Mouse (Mus musculus) forebrain, embryonic 16.5 days (tissue): ENCODE results near the gene Ddx10. TPM values are rescaled to one million over a fixed set of nuclear protein-coding genes. Genes with fewer than 3 reads are reported as not detected.
A peak's percentile ranks its signal among the peaks of the same experiment; 100 is the strongest.
"Not testable (repeated sequence)": the region's sequence is repeated elsewhere in the genome, so short reads cannot be mapped to it uniquely, and the experiment has no call there.

ENCODE experiments used
- ATAC-seq: fragments of 200-750 bp; cut with Nextera tagmentation; 2 replicates; pipeline ENCODE4 v1.8.0; 2017; ENCODE audit warnings: mild to moderate bottlenecking, moderate library complexity
- H3K27ac ChIP-seq: fragments of 300-500 bp; sonication (generic); 2 replicates; pipeline ENCODE4 v1.5.1; 2014; ENCODE audit warnings: low read length, control low read depth
- H3K27me3 ChIP-seq: fragments of 300-500 bp; sonication (generic); replicated peaks from 2 replicates; pipeline ENCODE4 v1.6.1; 2014; ENCODE audit warnings: low read length; ENCODE audit not compliant: control insufficient read depth, insufficient read depth
- H3K36me3 ChIP-seq: fragments of 300-500 bp; sonication (generic); 2 replicates; pipeline ENCODE4 v1.6.1; 2014; ENCODE audit not compliant: control insufficient read depth, insufficient read depth
- H3K4me1 ChIP-seq: fragments of 300-500 bp; sonication (generic); replicated peaks from 2 replicates; pipeline ENCODE4 v1.6.1; 2014; ENCODE audit warnings: low read length; ENCODE audit not compliant: control insufficient read depth, insufficient read depth
- H3K4me2 ChIP-seq: fragments of 300-500 bp; sonication (generic); 2 replicates; pipeline ENCODE4 v1.6.1; 2014; ENCODE audit warnings: mild to moderate bottlenecking, low read length, control low read depth
- H3K4me3 ChIP-seq: fragments of 300-500 bp; sonication (generic); replicated peaks from 2 replicates; pipeline ENCODE4 v1.5.1; 2014; ENCODE audit warnings: mild to moderate bottlenecking, low read length, control low read depth
- H3K9ac ChIP-seq: fragments of 300-500 bp; sonication (generic); replicated peaks from 2 replicates; pipeline ENCODE4 v1.6.1; 2014; ENCODE audit warnings: low read depth, low read length, control low read depth
- H3K9me3 ChIP-seq: fragments of 300-500 bp; sonication (generic); 2 replicates; pipeline ENCODE4 v1.6.1; 2016; ENCODE audit warnings: low read length; ENCODE audit not compliant: control insufficient read depth
- WGBS: fragments of 180-500 bp; shearing (Covaris S2); extraction: QIAGEN DNeasy Blood & Tissue Kit; methylation state at CpG from one replicate; pipeline ENCODE4 v1.1.7; 2014; 5-methylcytosine and 5-hydroxymethylcytosine counted together
- polyA plus RNA-seq: library from polyadenylated mRNA; unstranded; fragments of >200 nt; fragmentation: Nextera tagmentation; extraction: Ambion mirVana; gene quantifications from 2 replicates; pipeline ENCODE4 v1.2.1, GENCODE M21; 2015

Gene Ddx10
- polyA plus RNA-seq, 1 experiment from 2014 or later: 24.4 TPM

- 74% methylated on average over 2 of the region's 2 CpGs for WGBS
- no peaks in the 10 kb centered on the region for H3K36me3 ChIP-seq
- no peaks in the 10 kb centered on the region for H3K4me1 ChIP-seq
- no peaks in the 10 kb centered on the region for H3K9me3 ChIP-seq
- H3K4me2 ChIP-seq: no peak overlapping the region
- H3K4me3 ChIP-seq: no peak overlapping the region
- H3K27ac ChIP-seq: no peak overlapping the region
- ATAC-seq: no peak
- H3K27me3 ChIP-seq: no peaks in the 10 kb centered on the region
- no peak overlapping the region for H3K9ac ChIP-seq
Observed at GRCm38 (mm10) chr9:53218181-53218580, 29.7 kb downstream of the Ddx10 start.

- Histone ChIP-seq H3K4me2 (no peak overlapping the region), H3K4me1 (no peaks in the 10 kb centered on the region), H3K9me3 (no peaks in the 10 kb centered on the region), H3K27ac (no peak overlapping the region), H3K9ac (no peak overlapping the region), H3K27me3 (no peaks in the 10 kb centered on the region), H3K36me3 (peaks cover 3% of the 10 kb centered on the region; the same call in 1 of the 2 replicates), H3K4me3 (no peak overlapping the region)
- 72% methylated on average over 4 of the region's 4 CpGs for WGBS
- ATAC-seq: no peak
Observed at GRCm38 (mm10) chr9:53208283-53208682, 39.6 kb downstream of the Ddx10 start.

GRCm38 (mm10) chr9:53174590-53174989, 73.3 kb downstream of the Ddx10 start:
- Histone ChIP-seq H3K9ac (no peak overlapping the region), H3K9me3 (no peaks in the 10 kb centered on the region), H3K27ac (no peak overlapping the region), H3K4me3 (no peak overlapping the region), H3K4me1 (no peaks in the 10 kb centered on the region), H3K4me2 (no peak overlapping the region), H3K27me3 (no peaks in the 10 kb centered on the region), H3K36me3 (no peaks in the 10 kb centered on the region)
- WGBS: 93% methylated on average over 2 of the region's 2 CpGs
- ATAC-seq: no peak

GRCm38 (mm10) chr9:53173258-53173657, 74.6 kb downstream of the Ddx10 start:
- Histone ChIP-seq H3K27me3 (no peaks in the 10 kb centered on the region), H3K4me2 (no peak overlapping the region), H3K4me3 (no peak overlapping the region), H3K9ac (no peak overlapping the region), H3K27ac (no peak overlapping the region), H3K36me3 (no peaks in the 10 kb centered on the region), H3K9me3 (no peaks in the 10 kb centered on the region), H3K4me1 (no peaks in the 10 kb centered on the region)
- ATAC-seq: no peak
- 57% methylated on average over 2 of the region's 2 CpGs for WGBS

- Histone ChIP-seq H3K9ac (no peak overlapping the region), H3K4me3 (no peak overlapping the region), H3K9me3 (no peaks in the 10 kb centered on the region), H3K27me3 (no peaks in the 10 kb centered on the region), H3K36me3 (no peaks in the 10 kb centered on the region), H3K27ac (no peak overlapping the region), H3K4me2 (no peak overlapping the region), H3K4me1 (no peaks in the 10 kb centered on the region)
- peak; percentile 49; the same call in 1 of the 2 replicates for ATAC-seq
- WGBS: 26% methylated on average over 4 of the region's 4 CpGs
Observed at GRCm38 (mm10) chr9:53144266-53144665, 103.6 kb downstream of the Ddx10 start.

GRCm38 (mm10) chr9:53143508-53143907, 104.3 kb downstream of the Ddx10 start:
- no peak for ATAC-seq
- Histone ChIP-seq H3K9ac (no peak overlapping the region), H3K27me3 (no peaks in the 10 kb centered on the region), H3K36me3 (no peaks in the 10 kb centered on the region), H3K27ac (no peak overlapping the region), H3K4me1 (no peaks in the 10 kb centered on the region), H3K4me2 (no peak overlapping the region), H3K9me3 (no peaks in the 10 kb centered on the region), H3K4me3 (no peak overlapping the region)
- WGBS: 80% methylated on average over 2 of the region's 2 CpGs

- not testable (repeated sequence) for H3K4me1 ChIP-seq, H3K36me3 ChIP-seq, H3K27me3 ChIP-seq, ATAC-seq, H3K4me2 ChIP-seq, H3K4me3 ChIP-seq, H3K27ac ChIP-seq, H3K9ac ChIP-seq, H3K9me3 ChIP-seq
- 67% methylated on average over 1 of the region's 1 CpGs for WGBS
Observed at GRCm38 (mm10) chr9:53142424-53142823, 105.4 kb downstream of the Ddx10 start.

- no peak overlapping the region for H3K27ac ChIP-seq
- no peaks in the 10 kb centered on the region for H3K4me1 ChIP-seq
- H3K4me3 ChIP-seq: no peak overlapping the region
- no peaks in the 10 kb centered on the region for H3K27me3 ChIP-seq
- no peaks in the 10 kb centered on the region for H3K9me3 ChIP-seq
- no peak for ATAC-seq
- 92% methylated on average over 8 of the region's 8 CpGs for WGBS
- no peak overlapping the region for H3K4me2 ChIP-seq
- H3K36me3 ChIP-seq: no peaks in the 10 kb centered on the region
- H3K9ac ChIP-seq: no peak overlapping the region
Observed at GRCm38 (mm10) chr9:53140610-53141165, 107.2 kb downstream of the Ddx10 start.

GRCm38 (mm10) chr9:53132826-53133225, 115.0 kb downstream of the Ddx10 start:
- WGBS: 100% methylated on average over 1 of the region's 1 CpGs
- no peak overlapping the region for H3K4me2 ChIP-seq
- H3K4me3 ChIP-seq: no peak overlapping the region
- no peaks in the 10 kb centered on the region for H3K4me1 ChIP-seq
- H3K27ac ChIP-seq: no peak overlapping the region
- no peak overlapping the region for H3K9ac ChIP-seq
- H3K9me3 ChIP-seq: no peaks in the 10 kb centered on the region
- no peaks in the 10 kb centered on the region for H3K27me3 ChIP-seq
- ATAC-seq: no peak
- no peaks in the 10 kb centered on the region for H3K36me3 ChIP-seq

GRCm38 (mm10) chr9:53130460-53130859, 117.4 kb downstream of the Ddx10 start:
- Histone ChIP-seq H3K4me1 (no peaks in the 10 kb centered on the region), H3K27me3 (no peaks in the 10 kb centered on the region), H3K4me3 (no peak overlapping the region), H3K9ac (no peak overlapping the region), H3K27ac (no peak overlapping the region), H3K9me3 (no peaks in the 10 kb centered on the region), H3K4me2 (no peak overlapping the region), H3K36me3 (no peaks in the 10 kb centered on the region)
- WGBS: 96% methylated on average over 2 of the region's 2 CpGs
- ATAC-seq: no peak
